Mouse (Mus musculus) neural tube, postnatal 0 days (tissue): ENCODE data around the gene Ccl24. TPM values are rescaled to one million over a fixed set of nuclear protein-coding genes. Genes with fewer than 3 reads are reported as not detected.

Experiments
- polyA plus RNA-seq: library from polyadenylated mRNA; unstranded; fragments of >200 nt; fragmentation: Nextera tagmentation; extraction: Ambion mirVana; gene quantifications from 2 replicates; pipeline ENCODE4 v1.2.1, GENCODE M21; 2015

Gene Ccl24
- 2.1 and 6.8 TPM in 2 replicates for polyA plus RNA-seq

GRCm38 (mm10) chr5:135573006-135573405, at the start of gene Ccl24:
TSS of gene Ccl24 (minus strand) at chr5:135573049.

GRCm38 (mm10) chr5:135563469-135563868, 9.4 kb downstream of the Ccl24 start, which contains the start of gene Ccl26:
TSS of gene Ccl26 (minus strand) at chr5:135563569.

GRCm38 (mm10) chr5:135544865-135545797, 27.7 kb downstream of the Ccl24 start, which contains the start of gene Hip1:
TSS of gene Hip1 (minus strand) at chr5:135545120.

Other genes with a start within 250 kb of the Ccl24 start
- gene Fkbp6, start 223.0 kb downstream of the Ccl24 start, polyA plus RNA-seq: 0.65 TPM in 1 of 2 replicates, not detected in the other
- gene Trim50, start 219.8 kb downstream of the Ccl24 start, polyA plus RNA-seq: 0.10 and 0.20 TPM in 2 replicates
- 20.3 and 22.7 TPM in 2 replicates for gene Nsun5, start 203.1 kb downstream of the Ccl24 start, polyA plus RNA-seq
- gene Pom121, start 178.5 kb downstream of the Ccl24 start, polyA plus RNA-seq: 8.0 and 9.4 TPM in 2 replicates
- gene Hip1, start 27.9 kb downstream of the Ccl24 start, polyA plus RNA-seq: 32.1 and 36.3 TPM in 2 replicates
- gene Ccl26, start 9.5 kb downstream of the Ccl24 start, polyA plus RNA-seq: not detected in 2 replicates
- 138 TPM in 2 replicates for gene Rhbdd2, start 59.6 kb upstream of the Ccl24 start, polyA plus RNA-seq
- 71.5 and 82.6 TPM in 2 replicates for gene Por, start 97.0 kb upstream of the Ccl24 start, polyA plus RNA-seq
- 75.4 and 76.1 TPM in 2 replicates for gene Tmem120a, start 171.4 kb upstream of the Ccl24 start, polyA plus RNA-seq
- 0.52 and 0.57 TPM in 2 replicates for gene Styxl1, start 205.3 kb upstream of the Ccl24 start, polyA plus RNA-seq
- gene Mdh2, start 205.4 kb upstream of the Ccl24 start, polyA plus RNA-seq: 780 and 785 TPM in 2 replicates
- gene Srrm3, start 233.8 kb upstream of the Ccl24 start, polyA plus RNA-seq: 61.2 and 76.3 TPM in 2 replicates